Mouse (Mus musculus) neural tube, embryonic 13.5 days (tissue): Measurements from ENCODE around the gene Tulp2. TPM values are rescaled to one million over a fixed set of nuclear protein-coding genes. Genes with fewer than 3 reads are reported as not detected.

Experiments used
- ATAC-seq: fragments of 200-750 bp; cut with Nextera tagmentation; 2 replicates; pipeline ENCODE4 v1.8.0; 2017; ENCODE audit warnings: low read depth, mild to moderate bottlenecking, moderate TSS enrichment, moderate library complexity
- H3K27ac ChIP-seq: fragments of 300-500 bp; sonication (generic); replicated peaks from 2 replicates; pipeline ENCODE4 v1.5.1; 2015; ENCODE audit warnings: moderate library complexity, mild to moderate bottlenecking, inconsistent platforms
- H3K27me3 ChIP-seq: fragments of 300-500 bp; sonication (generic); 2 replicates; pipeline ENCODE4 v1.6.1; 2015; ENCODE audit warnings: mild to moderate bottlenecking, inconsistent platforms
- H3K36me3 ChIP-seq: fragments of 300-500 bp; sonication (generic); 2 replicates; pipeline ENCODE4 v1.6.1; 2015; ENCODE audit warnings: mild to moderate bottlenecking, inconsistent platforms
- H3K4me1 ChIP-seq: fragments of 300-500 bp; sonication (generic); replicated peaks from 2 replicates; pipeline ENCODE4 v1.6.1; 2015; ENCODE audit warnings: inconsistent platforms
- H3K4me2 ChIP-seq: fragments of 300-500 bp; sonication (generic); 2 replicates; pipeline ENCODE4 v1.6.1; 2015; ENCODE audit warnings: inconsistent platforms, mild to moderate bottlenecking, moderate library complexity
- H3K4me3 ChIP-seq: fragments of 300-500 bp; sonication (generic); 2 replicates; pipeline ENCODE4 v1.5.1; 2015; ENCODE audit warnings: mild to moderate bottlenecking, inconsistent platforms
- H3K9ac ChIP-seq: fragments of 300-500 bp; sonication (generic); 2 replicates; pipeline ENCODE4 v1.6.1; 2015; ENCODE audit warnings: moderate library complexity, mild to moderate bottlenecking, inconsistent platforms
- H3K9me3 ChIP-seq: fragments of 300-500 bp; sonication (generic); 2 replicates; pipeline ENCODE4 v1.6.1; 2016; ENCODE audit warnings: inconsistent platforms
- WGBS: fragments of 180-500 bp; shearing (Covaris S2); methylation state at CpG from one replicate; pipeline ENCODE4 v1.1.7; 2015; 5-methylcytosine and 5-hydroxymethylcytosine counted together
- polyA plus RNA-seq: library from polyadenylated mRNA; unstranded; fragments of >200 nt; fragmentation: Nextera tagmentation; extraction: Ambion mirVana; gene quantifications from 2 replicates; pipeline ENCODE4 v1.2.1, GENCODE M21; 2015

The Tulp2 gene
- polyA plus RNA-seq, 1 experiment from 2014 or later = 0.13 TPM

- Histone ChIP-seq H3K36me3 (no peaks in the 10 kb centered on the region), H3K4me1 (peaks cover 15% of the 10 kb centered on the region), H3K27ac (no peak overlapping the region), H3K9me3 (no peaks in the 10 kb centered on the region), H3K9ac (peak overlapping the region; percentile 22; the same call in 1 of the 2 replicates), H3K4me2 (0 out of 2 replicates have a peak overlapping the region, but pooled peaks have one; percentile 3), H3K4me3 (no peak overlapping the region), H3K27me3 (peaks cover 3% of the 10 kb centered on the region; the same call in 1 of the 2 replicates)
- WGBS = 25% methylated on average over 6 of the region's 6 CpGs
- no peak for ATAC-seq
Measured at GRCm38 (mm10) chr7:45529461-45529860, 47.8 kb downstream of the Tulp2 start.

- Histone ChIP-seq H3K36me3 (no peaks in the 10 kb centered on the region), H3K9me3 (no peaks in the 10 kb centered on the region), H3K4me3 (0 out of 2 replicates have a peak overlapping the region, but pooled peaks have one; percentile 12), H3K9ac (no peak overlapping the region), H3K4me2 (peak overlapping the region; percentile 22), H3K4me1 (peaks cover 3% of the 10 kb centered on the region; the same call in 1 of the 2 replicates), H3K27me3 (peaks cover 3% of the 10 kb centered on the region; the same call in 1 of the 2 replicates), H3K27ac (no peak overlapping the region)
- no peak for ATAC-seq
- 74% methylated on average over 2 of the region's 2 CpGs for WGBS
Measured at GRCm38 (mm10) chr7:45530643-45531042, 49.0 kb downstream of the Tulp2 start.

GRCm38 (mm10) chr7:45535676-45536075 is 54.0 kb downstream of the Tulp2 start:
- no peaks in the 10 kb centered on the region for H3K9me3 ChIP-seq
- 85% methylated on average over 1 of the region's 1 CpGs for WGBS
- ATAC-seq = no peak
- peaks cover 6% of the 10 kb centered on the region; the same call in 1 of the 2 replicates for H3K4me1 ChIP-seq
- no peak overlapping the region for H3K4me2 ChIP-seq
- H3K36me3 ChIP-seq = no peaks in the 10 kb centered on the region
- no peak overlapping the region for H3K27ac ChIP-seq
- H3K27me3 ChIP-seq = peaks cover 3% of the 10 kb centered on the region; the same call in 1 of the 2 replicates
- no peak overlapping the region for H3K4me3 ChIP-seq
- H3K9ac ChIP-seq = no peak overlapping the region

DNA sequence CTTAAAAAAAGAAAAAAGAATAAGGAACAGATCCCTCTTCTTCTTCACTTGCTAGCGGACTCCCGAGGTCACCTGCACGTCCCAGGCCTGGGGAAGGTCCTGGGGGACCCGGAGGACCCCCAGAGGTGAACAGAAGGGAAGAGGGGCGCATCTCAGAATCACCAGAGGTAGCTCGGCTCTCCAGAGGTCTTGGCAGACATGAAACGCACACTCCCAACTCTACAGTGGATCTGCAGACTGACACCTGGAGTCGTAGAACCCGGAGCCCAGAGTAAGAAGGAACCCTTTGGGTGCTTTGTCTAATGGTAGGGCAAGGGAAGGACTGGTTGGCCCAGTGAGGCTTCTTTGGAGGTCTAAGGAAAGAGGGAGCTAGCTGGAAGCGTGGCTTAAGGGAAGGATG is 55.9 kb downstream of the Tulp2 start:
- Histone ChIP-seq H3K4me2 (peak overlapping the region; percentile 78), H3K27ac (no peak overlapping the region), H3K36me3 (no peaks in the 10 kb centered on the region), H3K9me3 (no peaks in the 10 kb centered on the region), H3K9ac (peak overlapping the region; percentile 79), H3K4me1 (peaks cover 6% of the 10 kb centered on the region; the same call in 1 of the 2 replicates), H3K4me3 (peak overlapping the region; percentile 56), H3K27me3 (no peaks in the 10 kb centered on the region)
- ATAC-seq = 0 out of 2 replicates have a peak, but pooled peaks have one; percentile 1
- WGBS = 79% methylated on average over 10 of the region's 10 CpGs

DNA sequence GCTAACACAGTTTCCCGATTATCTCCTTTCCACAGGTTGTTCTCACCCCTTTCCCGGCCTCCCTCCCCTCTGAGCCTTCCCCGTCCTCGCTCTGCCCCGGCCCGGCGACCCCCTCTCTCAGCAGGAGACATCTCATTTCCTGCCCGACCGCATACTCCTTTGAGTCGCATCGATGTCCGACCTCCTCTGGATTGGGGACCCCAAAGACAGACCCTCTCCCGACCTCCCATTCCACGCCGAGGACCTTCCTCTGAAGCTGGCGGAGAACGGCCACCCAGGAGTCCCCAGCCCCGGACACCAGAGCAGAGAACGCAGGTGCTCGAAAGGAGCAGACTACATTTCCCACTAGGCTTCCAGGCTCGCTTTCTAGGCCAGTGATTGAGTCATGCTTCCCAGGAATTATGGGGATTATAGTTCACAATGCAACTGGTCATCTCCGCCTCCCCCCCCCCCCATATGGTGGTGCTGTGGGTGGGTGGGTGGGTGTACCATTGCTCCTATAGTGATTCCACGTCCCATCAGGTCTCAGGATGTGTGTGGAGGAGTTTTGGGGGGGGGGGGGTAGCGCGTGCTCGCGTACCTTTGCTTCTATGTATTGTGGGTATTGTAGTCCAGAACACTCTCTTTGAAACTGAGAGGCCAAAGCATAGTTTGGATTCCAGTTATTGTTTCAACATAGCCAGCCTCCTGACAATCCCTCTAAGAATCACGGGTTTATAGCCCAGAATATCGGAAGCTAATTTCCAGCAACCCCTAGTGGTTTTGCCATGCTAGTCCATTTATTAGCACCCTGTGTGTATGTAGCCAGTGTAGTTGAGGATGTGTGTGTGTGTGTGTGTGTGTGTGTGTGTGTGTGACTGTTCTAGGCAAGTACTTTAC is 56.7 kb downstream of the Tulp2 start:
- H3K36me3 ChIP-seq = no peaks in the 10 kb centered on the region
- peak; percentile 86 for ATAC-seq
- peak overlapping the region; percentile 56 for H3K4me3 ChIP-seq
- H3K4me2 ChIP-seq = peak overlapping the region; percentile 78
- no peaks in the 10 kb centered on the region for H3K27me3 ChIP-seq
- H3K4me1 ChIP-seq = peaks cover 6% of the 10 kb centered on the region; the same call in 1 of the 2 replicates
- no peaks in the 10 kb centered on the region for H3K9me3 ChIP-seq
- 0 out of 2 replicates have a peak overlapping the region, but pooled peaks have one; percentile 23 for H3K27ac ChIP-seq
- WGBS = 2% methylated on average over 29 of the region's 29 CpGs
- peak overlapping the region; percentile 79 for H3K9ac ChIP-seq

DNA sequence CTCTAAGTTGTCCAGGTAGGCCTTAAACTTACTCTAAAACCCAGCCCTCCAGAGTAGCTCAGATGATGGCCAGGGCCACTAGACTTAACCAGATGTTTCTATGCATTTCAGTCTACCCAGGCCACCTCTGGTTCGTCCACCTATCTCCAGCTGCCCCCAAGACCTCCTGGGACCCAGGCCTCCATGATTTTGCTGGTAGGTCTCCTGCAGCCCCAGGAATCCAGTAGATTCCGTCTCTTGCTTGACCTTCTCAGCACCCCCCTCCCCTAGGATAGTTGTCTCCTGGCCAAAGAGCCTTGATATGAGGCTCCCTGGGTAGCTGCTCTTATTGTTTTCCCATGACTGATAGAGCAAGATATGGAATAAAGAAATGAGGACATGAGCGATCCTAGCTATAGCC is 57.4 kb downstream of the Tulp2 start:
- Histone ChIP-seq H3K9me3 (no peaks in the 10 kb centered on the region), H3K9ac (no peak overlapping the region), H3K27me3 (no peaks in the 10 kb centered on the region), H3K4me3 (no peak overlapping the region), H3K4me2 (no peak overlapping the region), H3K36me3 (no peaks in the 10 kb centered on the region), H3K27ac (no peak overlapping the region), H3K4me1 (peaks cover 6% of the 10 kb centered on the region; the same call in 1 of the 2 replicates)
- ATAC-seq = peak; percentile 9; the same call in 1 of the 2 replicates
- 88% methylated on average over 3 of the region's 3 CpGs for WGBS

DNA sequence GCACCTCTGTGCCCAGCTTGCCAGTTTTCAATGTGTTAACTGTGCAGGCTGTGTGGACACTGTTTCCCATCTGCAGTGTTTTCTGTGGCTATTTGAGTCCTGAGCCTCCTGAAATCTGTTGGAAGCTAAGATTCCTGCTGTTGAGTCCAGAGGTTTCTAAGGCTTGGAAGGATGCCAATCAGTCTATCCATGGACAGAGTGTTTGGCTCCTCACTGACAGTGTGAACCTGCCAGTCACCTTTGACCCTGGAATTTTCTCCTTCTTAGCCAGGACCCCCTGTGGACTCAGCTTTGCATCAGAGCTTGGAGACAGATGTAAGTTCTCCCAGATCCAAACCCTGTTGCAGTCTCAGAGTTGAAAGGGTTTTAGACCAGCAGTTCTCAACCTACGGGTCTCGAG is 58.5 kb downstream of the Tulp2 start:
- Histone ChIP-seq H3K4me2 (no peak overlapping the region), H3K9me3 (no peaks in the 10 kb centered on the region), H3K9ac (no peak overlapping the region), H3K4me1 (peaks cover 6% of the 10 kb centered on the region; the same call in 1 of the 2 replicates), H3K36me3 (no peaks in the 10 kb centered on the region), H3K4me3 (no peak overlapping the region), H3K27me3 (no peaks in the 10 kb centered on the region), H3K27ac (no peak overlapping the region)
- WGBS = 70% methylated on average over 2 of the region's 2 CpGs
- ATAC-seq = no peak

DNA sequence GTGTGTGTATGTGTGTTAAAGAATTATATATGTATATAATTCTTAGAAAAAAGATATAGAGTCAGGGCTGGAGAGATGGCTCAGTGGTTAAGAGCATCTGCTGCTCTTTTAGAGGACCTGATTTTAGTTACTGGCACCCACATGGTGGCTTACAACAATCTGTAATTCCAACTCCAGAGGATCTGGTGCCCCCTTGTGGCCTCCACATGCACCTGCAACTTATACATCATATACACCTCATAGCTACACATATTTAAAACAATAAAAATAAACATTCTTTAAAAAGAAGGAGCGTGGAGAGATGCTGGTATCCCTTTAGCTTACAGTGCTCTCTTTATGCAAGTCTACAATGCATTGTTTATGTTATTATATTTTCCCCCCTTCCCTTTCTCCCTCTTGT is 62.8 kb downstream of the Tulp2 start:
- H3K27me3 ChIP-seq = no peaks in the 10 kb centered on the region
- ATAC-seq = no peak
- no peaks in the 10 kb centered on the region for H3K36me3 ChIP-seq
- no peak overlapping the region for H3K4me2 ChIP-seq
- no peaks in the 10 kb centered on the region for H3K4me1 ChIP-seq
- no peak overlapping the region for H3K27ac ChIP-seq
- 94% methylated on average over 1 of the region's 1 CpGs for WGBS
- H3K9ac ChIP-seq = no peak overlapping the region
- H3K9me3 ChIP-seq = no peaks in the 10 kb centered on the region
- no peak overlapping the region for H3K4me3 ChIP-seq

DNA sequence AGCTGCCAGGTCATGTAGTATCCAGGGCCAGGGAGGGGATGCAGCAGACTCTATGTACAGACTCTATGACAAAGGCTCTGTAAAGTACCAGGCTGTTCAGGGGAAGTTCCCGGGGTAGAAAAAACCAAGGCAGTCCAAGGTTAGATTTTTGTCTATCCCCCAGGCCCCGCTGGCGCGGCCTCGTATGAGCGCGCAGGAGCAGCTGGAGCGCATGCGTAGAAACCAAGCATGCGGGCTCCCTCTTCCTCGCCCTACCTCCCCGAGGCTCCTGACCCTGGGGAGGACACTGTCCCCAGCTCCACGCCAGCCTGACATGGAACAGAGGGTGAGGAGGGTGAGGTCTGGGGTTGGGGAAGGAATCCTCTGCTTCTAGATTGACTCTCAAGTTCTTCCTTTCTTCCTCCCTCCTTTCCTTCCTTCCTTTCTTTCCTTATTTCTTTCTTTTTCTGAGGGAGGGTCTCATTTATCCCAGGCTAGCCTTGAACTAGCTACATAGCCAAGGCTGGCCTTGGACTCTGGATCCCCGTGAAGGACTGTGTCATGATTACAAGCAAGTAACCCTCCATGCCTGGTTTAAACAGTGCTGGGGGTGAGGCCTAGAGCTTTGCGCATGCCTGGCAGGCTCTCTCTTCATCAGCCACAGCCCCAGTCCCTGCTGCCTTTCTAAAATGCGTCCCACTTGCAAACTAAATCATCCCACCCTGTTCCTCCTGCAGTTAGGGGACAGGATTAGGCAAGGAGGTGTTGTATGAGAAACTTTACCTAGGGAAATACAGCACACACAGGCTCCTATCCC is 68.2 kb downstream of the Tulp2 start:
- no peak for ATAC-seq
- WGBS = 88% methylated on average over 16 of the region's 16 CpGs

DNA sequence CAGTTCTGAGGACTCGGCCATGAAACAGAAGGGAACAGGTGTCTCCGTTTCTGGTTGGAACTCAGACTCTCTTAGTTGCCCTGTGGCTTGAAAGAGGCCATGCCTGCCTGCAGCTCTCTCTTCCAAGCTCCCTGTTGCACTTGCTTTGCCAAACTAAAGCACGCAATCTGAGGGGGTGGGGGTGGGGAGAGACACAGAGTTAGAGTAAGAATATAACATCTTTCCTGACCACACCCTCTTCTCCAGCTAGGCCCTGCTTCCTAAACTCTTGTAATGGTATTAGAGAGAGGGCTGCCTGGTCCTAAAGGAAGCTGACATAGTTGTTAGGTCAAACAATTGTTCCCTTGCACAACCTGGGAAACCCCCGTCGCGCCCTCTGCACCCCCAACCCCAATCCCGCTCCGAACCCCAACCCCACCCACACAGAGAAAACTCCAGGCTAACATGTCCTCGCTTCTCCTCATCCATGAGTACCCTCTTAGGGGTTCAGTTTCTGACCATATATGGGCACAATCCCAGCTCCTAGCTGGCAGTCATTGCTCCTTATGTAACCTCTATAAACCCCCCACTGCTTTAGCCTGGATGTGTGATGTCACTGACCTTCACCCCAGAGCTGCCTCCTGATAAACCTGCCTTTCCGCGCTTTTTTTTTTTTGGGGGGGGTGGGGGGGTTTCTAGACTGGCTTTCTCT is 69.3 kb downstream of the Tulp2 start:
- Histone ChIP-seq H3K4me3 (no peak overlapping the region), H3K9ac (no peak overlapping the region), H3K4me1 (no peaks in the 10 kb centered on the region), H3K36me3 (no peaks in the 10 kb centered on the region), H3K4me2 (no peak overlapping the region), H3K9me3 (no peaks in the 10 kb centered on the region), H3K27me3 (no peaks in the 10 kb centered on the region), H3K27ac (no peak overlapping the region)
- no peak for ATAC-seq
- 82% methylated on average over 11 of the region's 11 CpGs for WGBS

More for the DNA sequence above, 68.2 kb downstream of the Tulp2 start:
- no peaks in the 10 kb centered on the region for H3K36me3 ChIP-seq
- H3K4me1 ChIP-seq = no peaks in the 10 kb centered on the region
- no peak overlapping the region for H3K4me2 ChIP-seq
- H3K9ac ChIP-seq = no peak overlapping the region
- H3K27me3 ChIP-seq = no peaks in the 10 kb centered on the region
- no peaks in the 10 kb centered on the region for H3K9me3 ChIP-seq
- no peak overlapping the region for H3K27ac ChIP-seq
- no peak overlapping the region for H3K4me3 ChIP-seq

- Histone ChIP-seq H3K27ac (no peak overlapping the region), H3K9me3 (no peaks in the 10 kb centered on the region), H3K36me3 (no peaks in the 10 kb centered on the region), H3K27me3 (no peaks in the 10 kb centered on the region), H3K4me3 (no peak overlapping the region), H3K4me1 (no peaks in the 10 kb centered on the region), H3K4me2 (no peak overlapping the region), H3K9ac (no peak overlapping the region)
- 87% methylated on average over 8 of the region's 8 CpGs for WGBS
- no peak for ATAC-seq
Measured at GRCm38 (mm10) chr7:45551512-45551883, 69.8 kb downstream of the Tulp2 start.
